Mouse (Mus musculus) CD4-positive helper T cell, adult 2 months (primary cell): ENCODE results near the gene Fgf4.

Experiments used
- DNase-seq: peaks from one replicate; pipeline ENCODE4 v3.0.0-alpha.2; 2012; ENCODE audit warnings: low read depth, missing footprints, low spot score

Fgf4 gene

DNA sequence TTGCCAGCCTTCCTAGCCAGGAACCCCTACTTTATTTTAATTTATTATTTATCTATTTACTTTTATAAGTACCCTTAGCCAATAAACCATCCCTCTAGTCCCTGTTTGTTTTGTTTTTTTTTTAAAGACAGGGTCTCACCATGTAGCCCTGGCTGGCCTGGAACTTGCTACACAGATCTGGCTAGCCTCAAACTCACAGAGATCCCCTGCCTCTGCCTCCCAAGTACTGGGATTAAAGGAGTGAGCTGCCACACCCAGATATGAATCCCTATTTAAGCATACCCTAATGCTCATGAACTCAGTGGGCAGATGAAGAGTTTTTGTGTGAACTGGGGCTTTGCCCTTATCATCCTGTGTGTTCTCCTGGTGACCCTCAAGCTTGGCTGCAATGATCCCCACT lies at the start of gene Fgf4:
Gene Fgf4 (plus strand): TSS at position 301 of the 400 bp plus-strand sequence.
- DNase-seq: no peak

DNA sequence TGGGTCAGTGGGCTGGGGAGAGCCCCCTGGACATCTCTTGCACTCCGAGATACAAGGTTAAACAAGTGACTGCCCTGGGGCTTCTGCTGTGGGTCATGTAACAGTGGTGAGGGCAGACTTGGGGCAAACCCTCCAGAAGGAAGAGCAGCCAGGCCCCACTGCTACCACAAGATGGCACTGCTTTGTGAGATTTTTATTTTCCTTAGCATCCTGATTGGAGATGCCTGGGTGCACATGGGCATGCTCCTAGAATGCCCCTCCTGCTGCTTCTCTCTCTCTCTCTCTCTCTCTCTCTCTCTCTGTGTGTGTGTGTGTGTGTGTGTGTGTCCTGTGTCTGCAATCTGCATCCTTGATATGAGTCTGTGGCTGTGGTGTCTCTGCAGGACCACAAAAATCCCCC lies 48.7 kb upstream of the Fgf4 start:
- DNase-seq: no peak

DNA sequence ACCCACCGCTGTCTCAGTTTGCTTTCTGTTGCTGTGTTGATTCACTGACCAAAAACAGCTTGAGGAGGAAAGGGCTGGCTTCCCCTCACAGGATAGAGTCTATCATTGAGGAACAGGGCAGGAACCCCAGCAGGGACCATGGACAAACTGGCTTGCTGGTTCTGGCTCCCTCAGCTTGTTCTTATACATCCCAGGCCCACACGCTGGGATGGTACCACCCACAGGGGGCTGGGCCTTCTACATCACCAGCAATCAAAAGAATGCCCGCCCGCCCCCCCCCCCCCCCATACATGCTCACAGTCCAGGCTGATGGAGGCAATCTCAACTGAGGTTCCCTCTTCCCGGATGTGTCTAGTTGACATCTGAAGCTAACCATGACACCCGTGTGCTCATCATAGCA lies 40.1 kb upstream of the Fgf4 start:
- no peak for DNase-seq

DNA sequence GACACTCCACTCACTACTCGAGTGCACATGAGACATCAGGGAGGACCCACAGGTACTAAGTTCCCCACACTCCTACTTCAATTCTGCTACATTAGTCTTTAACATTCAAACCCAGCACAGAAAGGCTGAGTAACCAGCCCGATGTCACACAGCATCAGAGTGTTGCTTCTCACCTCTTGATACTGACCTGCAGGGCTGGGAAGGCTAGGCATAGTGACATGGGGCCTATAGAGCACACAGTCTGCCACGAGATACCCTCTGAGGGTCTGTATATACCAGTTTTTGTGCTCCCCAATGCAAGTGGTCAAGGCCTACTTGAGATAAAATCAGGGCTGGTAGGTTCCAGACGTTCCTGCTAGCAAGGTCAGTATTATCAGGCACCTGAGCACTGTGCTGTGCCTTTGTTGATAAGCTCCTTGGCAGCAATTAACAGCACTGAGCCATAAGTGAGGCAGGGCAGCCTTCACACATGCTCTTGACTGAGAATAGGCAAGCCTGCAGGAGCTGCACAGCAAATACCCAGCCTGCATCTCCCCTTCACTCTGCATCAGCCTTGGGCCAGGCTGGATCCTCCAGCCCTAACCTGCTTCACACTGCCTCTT lies 39.1 kb upstream of the Fgf4 start:
- DNase-seq: no peak

DNA sequence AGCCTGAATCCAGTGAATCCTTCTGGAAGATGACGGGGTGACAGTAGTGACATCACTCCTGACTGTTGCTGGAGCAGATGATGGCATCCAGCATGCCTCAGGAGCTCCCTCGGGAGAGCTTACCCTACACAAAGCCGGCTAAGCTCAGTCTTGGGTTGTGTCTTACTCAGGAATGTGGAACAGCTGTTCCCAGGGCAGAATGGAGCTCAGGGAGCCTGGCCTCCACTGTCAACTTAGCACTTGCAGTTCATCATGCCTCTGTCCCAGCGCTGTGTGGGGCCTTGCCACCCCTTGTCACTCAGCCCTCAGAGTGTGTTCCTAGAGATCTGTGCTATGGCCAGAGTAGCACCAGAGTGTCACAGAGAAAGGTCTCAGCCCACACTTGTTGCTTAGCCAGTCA lies 35.6 kb upstream of the Fgf4 start:
- no peak for DNase-seq

DNA sequence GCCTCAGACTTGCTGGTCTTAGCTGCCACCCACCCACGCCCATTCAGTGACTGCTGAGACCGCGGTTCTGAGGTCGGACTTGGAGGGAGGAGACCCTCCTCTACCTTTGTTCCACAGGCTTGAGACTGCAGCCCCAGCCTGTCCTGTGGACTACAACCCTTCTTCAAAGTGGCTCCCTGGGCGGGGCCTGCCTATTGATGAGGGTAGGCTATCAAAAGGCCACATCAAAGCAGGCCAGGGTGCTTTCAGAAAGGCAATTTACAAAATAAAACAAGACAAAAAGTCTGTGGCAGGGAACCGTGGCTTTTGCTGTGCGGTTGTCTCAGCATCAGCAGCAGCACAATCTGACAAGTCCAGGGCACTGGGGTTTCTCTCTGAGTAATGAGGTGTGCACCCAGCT lies 25.3 kb upstream of the Fgf4 start:
- DNase-seq: no peak

DNA sequence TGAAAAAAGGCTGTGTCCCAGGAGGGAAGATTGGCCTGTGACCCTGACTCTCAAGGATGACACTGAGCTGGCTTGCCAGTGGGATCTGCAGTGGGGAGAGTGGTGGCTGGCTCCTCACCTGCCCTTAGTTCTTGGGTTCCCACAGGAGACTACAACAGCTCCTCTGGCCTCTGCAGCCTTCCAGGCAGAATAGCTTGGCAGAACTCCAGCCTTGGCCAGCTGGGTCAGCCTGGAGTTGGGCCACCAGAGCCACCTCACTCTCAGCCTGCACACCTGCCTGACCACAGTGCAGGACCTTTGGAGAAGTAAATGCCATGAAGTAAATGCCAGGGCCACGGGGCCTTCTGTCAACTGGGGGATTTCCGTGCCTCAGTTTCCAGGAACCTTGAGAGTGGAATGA lies 23.2 kb upstream of the Fgf4 start:
- DNase-seq: no peak

DNA sequence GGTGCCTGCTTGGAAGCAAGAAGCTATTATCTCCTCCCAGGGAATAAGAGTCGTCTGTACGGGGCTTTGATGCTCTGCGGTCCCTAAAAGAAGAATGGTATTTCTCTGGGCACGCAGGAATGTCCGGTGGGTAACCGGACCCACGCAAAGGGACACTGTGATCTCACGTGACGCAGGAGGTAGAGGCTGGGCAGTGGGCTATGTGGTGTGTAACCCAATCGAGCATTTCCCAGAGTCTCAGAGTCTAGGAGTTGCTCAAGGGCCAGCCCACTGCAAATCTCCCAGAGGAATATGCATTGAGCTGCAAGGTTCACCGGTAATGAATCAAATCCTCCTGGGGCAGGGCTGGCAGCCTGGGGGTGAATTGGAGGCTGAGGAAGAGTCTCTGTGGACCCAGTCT lies 18.8 kb upstream of the Fgf4 start:
- no peak for DNase-seq

DNA sequence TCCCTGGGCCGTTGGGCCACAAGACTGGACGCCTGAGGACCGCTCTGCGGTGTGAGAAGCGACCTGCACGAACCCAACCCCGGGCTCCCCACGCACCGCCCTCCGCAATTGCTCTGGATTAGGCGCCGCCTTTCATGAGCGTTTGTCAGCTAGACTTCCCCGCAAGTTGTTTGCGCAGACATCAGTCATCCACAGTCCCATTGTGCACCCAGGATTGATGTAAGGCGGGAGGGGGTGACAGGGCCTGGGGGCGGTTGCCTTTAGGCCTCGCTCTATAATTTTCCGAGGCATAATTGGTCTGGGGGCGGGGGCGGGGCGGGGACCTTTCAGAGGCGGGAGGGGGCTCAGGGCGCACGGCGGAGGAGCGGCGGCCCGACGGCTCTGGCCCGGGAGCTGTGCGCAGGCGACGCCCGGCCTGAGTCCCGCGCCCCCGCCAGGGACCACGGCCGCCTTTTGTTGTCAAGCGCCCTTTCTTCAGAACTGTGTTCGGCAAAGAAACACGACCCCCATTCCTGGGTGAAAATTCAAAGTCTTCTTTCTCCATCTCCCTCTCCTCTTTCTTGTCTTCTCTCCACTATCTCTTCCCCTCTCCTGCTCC lies 9.2 kb upstream of the Fgf4 start, which contains the start of gene Fgf3:
Gene Fgf3 (plus strand): TSS at position 193 of the 598 bp plus-strand sequence.
- DNase-seq: no peak

DNA sequence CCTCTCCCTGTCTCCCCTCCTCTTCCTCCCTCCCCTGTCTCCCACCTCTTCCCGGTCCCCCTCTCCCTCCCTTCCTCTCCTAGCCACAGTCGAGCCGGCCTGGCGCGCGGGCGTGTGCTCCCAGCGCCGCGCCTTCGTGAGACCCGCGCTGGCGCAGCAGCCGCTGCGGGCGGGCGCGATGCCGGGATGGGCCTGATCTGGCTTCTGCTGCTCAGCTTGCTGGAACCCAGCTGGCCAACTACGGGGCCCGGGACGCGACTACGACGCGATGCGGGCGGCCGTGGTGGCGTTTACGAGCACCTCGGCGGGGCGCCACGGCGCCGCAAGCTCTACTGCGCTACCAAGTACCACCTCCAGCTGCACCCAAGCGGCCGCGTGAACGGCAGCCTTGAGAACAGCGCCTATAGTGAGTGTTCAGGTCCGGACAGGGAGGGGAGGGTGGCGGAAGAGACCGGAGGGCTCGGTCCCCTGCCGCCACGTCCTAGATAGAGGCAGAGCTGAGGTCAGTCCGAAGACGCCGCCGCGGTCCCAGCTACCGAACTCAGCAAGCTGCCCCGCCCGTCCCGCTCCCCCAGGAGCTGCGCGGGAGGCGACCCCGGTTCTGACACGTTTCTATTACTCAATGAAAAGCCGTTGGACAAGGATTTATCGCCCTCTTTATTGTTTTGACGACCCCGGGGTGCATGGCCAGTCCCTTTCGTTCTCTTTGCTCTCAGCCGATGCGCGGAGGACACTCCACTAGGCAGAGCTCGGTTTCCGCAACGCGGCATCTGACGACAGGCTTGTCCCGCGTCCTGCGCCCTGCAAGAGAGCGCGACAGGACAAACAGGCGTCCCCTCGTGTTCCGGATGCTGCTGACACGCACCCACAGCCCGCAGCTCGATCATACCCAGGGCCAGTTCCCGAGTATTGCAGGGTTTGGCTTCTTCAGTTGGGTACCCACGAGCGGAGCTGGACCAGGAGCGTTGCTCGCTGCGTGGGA lies 8.4 kb upstream of the Fgf4 start:
- no peak for DNase-seq

DNA sequence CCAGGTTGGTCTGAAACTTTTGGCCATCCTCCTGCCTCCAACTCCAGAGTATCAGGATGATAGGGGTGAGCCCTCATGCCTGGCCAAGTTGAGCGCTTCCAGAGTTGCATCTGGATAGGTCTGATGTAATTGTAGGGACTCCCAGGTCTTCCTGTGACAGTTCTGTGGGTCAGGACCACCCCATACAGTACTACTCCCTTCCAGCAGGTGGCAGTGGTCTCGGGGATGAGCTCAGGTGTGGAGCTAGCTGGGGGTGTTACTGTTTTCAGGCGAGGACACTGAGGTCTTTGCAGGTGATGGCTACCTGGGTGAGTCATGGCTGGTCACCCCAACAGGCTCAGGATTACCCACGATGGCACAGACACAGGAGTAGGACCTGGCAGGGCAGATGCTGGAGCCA lies 1.0 kb upstream of the Fgf4 start:
- peak; percentile 17 for DNase-seq

DNA sequence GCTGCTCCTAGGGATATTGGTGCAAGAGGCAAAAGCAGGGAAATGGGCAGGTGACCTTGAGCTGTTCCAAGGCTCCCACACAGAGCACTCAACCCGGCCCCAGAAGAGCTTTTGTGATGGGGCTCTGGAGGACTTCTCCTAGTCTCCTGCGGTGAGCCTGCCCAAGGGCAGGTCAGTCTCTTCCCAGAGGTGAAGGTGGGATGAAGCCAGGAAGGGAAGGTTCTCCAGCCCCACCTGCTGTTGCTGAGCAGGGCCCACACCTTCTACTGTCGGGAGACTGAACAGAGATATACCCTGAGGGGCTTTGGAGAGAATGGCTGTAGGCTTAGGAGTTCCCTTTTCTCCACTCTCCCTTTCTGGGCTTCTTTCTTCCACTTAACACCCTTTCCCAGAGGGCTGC lies 4.2 kb downstream of the Fgf4 start:
- no peak for DNase-seq

DNA sequence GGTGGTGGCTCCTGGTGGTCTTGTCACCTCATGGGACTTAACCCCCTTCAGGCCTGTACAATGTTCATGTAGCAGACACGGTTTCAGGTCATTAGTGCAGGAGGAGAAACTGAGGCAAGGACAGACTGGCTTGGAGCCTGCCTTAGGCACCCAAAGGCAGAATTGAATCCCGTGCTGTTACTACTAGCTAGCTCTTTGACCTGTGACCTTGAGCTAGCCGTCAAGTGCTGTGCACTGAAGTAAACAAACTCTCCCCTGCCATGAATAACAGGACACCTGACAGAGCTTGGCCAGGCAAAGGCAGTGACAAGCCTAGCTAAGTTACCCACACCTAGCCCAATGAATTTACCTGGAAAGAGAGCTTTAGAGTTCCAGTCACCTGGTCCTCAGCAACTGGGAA lies 7.8 kb downstream of the Fgf4 start:
- DNase-seq: no peak

DNA sequence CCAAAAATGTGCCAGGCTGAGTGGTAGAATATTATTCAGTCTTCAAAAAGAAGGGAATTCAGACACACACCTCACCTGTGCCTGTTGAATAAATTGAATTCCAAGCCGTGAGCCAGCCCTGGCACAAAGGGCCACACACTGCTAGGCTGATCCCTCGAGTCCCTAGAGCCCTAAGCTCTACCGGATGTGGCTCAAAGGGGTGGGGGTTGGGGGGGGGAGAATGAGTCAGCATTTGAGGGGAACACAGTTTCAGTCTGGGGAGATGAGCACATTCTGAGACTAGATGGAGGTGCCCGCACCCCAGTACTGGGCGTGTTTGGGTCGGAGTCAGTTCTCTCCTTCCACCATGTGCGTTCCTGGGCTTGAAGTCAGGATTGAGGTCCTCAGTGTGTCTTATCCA lies 10.0 kb downstream of the Fgf4 start:
- no peak for DNase-seq

DNA sequence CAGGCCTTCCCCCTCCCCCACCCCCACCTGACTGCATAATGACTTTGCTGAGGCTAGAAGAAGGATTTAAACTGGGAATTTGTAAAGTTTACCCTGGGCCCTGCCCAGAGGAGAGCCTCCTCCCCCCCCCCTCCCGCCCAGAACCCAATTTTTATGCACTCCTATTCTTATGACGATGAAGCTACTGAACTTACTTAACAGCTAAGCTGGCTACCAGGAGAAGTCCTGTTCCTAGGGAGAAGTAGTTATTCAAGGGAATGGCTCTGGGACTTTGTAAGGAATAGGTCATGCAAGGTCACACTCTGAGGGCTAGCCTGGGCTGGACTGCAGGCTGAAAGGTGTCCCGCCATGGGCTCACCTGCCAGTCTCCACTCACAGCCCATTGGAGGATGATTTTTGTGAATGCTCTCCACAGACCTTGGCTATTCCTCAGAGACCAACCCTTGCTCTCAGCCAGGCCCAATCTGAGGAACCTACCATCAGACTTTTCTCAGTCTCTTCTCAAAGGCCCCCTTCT lies 10.7 kb downstream of the Fgf4 start:
- no peak for DNase-seq

DNA sequence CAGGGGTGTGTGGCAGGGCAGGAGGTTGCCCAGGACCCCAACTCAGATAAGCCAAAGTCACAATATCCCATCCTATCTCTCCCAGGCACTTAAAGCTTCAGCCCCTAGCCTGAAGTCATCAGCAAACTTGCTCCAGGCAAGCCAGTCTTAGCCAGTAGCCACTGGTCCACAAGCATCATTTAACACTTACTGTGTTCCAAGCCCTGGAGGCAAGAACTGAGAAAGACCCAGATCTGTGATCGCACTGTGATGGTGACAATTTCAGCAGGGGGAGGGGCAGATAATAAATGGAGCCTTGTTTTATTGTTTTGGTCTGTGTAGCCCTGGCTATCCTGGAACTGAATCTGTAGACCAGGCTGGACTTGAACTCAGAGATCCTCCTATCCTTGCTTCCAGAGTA lies 11.5 kb downstream of the Fgf4 start:
- DNase-seq: no peak

DNA sequence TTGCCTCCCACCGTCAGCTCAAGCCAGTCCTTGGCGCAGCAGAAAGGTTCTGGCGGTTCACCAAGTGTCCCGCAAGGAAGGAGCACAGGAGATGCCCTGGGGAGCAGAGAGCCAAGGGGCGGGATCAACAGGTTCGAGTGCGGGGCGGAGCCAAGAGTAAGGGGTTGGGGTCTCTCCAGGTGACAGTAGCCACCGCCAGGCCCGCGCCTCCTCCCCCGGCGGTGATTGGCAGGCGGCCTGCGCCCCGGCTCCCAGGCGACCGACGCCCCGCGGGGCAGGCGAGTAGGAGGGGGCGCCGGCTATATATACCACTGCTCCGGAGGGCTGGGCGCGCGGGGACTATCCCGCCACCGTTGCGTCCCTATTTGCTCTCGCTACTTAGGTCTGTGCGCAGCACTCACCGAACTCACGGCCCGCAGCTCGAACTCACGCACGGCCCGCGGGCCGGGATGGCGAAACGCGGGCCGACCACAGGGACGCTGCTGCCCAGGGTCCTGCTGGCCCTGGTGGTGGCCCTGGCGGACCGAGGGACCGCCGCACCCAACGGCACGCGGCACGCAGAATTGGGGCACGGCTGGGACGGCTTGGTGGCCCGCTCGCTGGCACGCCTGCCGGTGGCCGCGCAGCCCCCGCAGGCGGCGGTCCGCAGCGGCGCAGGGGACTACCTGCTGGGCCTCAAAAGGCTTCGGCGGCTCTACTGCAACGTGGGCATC lies 14.0 kb downstream of the Fgf4 start:
- no peak for DNase-seq

DNA sequence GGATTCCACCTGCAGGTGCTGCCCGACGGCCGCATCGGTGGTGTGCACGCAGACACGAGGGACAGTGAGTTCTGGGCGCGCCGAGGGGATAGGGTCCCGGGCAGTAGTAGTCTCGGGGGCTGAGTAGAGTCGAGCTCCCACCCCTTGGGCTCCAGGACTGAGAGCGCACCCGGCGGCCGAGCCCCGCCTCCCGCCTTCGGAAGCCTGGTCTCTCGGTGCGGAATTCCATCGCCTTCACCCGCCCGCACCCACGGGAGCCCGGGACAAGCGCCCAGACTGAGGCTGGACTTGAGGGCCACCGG lies 14.6 kb downstream of the Fgf4 start:
- no peak for DNase-seq

DNA sequence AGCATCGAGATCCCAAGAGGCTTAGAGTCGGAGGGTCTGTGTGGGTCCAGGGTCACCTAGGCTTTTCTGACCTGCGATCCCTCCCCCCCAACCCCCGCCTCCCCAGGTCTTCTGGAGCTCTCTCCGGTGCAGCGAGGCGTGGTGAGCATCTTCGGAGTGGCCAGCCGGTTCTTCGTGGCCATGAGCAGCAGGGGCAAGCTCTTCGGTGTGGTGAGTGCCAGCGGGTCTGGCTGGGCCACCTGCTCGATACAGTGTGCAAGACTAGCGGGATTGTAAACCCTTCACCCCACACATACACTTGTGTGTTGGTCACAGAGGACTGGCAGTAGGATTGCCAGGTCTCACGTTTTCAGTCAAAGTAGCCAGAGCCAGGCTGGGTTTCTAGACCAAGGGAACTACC lies 15.0 kb downstream of the Fgf4 start:
- DNase-seq: no peak

DNA sequence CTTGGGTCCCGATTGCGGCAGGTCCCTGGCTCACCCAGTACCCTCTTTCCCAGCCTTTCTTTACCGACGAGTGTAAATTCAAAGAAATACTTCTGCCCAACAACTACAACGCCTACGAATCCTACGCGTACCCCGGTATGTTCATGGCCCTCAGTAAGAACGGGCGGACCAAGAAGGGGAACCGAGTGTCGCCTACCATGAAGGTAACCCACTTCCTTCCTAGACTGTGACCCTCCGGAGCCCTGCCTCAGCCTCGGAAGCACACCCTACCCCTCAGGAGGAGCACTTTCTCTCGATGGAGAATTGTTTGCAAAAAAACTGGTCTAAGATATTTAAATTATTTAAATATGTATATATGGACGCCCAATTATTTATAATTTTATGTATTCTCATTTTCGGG lies 15.5 kb downstream of the Fgf4 start:
- DNase-seq: no peak

DNA sequence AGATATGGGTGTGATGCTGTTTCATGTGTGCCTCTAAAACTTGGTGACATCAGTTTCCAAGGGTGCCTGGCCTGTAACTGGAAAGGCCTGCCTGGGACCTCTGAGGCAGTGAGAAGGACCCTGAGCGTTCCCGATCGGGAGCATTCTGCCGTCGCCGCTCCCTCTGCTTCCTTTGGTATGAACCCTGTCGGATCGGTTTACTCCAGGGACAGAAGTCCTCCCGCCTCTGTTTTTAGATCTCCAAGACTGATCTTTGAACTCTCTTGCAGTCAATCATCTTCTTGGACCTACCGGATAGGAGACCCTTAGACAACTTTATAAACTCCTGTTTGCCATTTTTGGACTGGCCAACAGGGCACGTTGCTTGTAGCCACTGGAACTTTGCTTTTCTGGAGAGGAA lies 16.0 kb downstream of the Fgf4 start:
- no peak for DNase-seq

DNA sequence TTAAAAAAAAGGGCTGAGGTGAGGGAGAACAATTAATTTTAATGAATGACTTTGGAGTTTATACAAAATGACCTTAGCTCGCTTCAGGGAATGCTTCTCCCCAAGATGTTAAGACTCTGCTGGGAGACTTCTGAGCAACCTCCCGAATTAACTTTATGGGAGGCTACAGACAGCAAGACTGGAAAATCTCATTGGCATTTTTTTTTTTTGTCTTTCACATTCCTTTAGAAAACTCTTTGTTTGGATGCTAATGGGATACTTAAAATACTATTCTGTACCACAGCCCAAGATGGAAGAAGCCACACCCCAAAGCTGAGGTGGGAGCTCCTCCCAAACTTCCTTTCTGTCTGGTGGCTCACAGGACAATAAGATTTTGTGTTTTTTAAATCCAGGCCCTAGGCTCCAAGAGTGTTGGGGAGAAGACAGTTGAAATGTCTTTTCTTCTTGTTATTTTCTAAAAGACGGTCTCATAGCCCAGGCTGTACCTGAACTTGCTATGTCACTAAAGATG lies 17.0 kb downstream of the Fgf4 start:
- DNase-seq: no peak
